Mouse (Mus musculus) adrenal gland, postnatal 36 days (tissue): Measurements from ENCODE around the gene Cpm. TPM values are rescaled to one million over a fixed set of nuclear protein-coding genes. Genes with fewer than 3 reads are reported as not detected.
A peak's percentile ranks its signal among the peaks of the same experiment; 100 is the strongest.
"Not testable (repeated sequence)": the region's sequence is repeated elsewhere in the genome, so short reads cannot be mapped to it uniquely, and the experiment has no call there.

Experiments
- DNase-seq, 2 experiments: peaks; one replicate each; pipeline ENCODE4 v3.0.0; 2021; ENCODE audit warnings: mixed read lengths in 1 of 2
- total RNA-seq, 2 experiments: library from RNA; stranded (reverse); gene quantifications; 2 replicates each; pipeline ENCODE4 v1.2.3; 2021

The Cpm gene
- total RNA-seq, 2 experiments from 2014 or later: 25.3 to 34.9 TPM

- DNase-seq: not testable (repeated sequence)
Observed at GRCm38 (mm10) chr10:117704314-117704963, 75.1 kb downstream of the Cpm start.

- DNase-seq: no peak
Observed at GRCm38 (mm10) chr10:117704964-117705335, 75.7 kb downstream of the Cpm start.

- DNase-seq: no peak
Observed at GRCm38 (mm10) chr10:117705806-117706205, 76.5 kb downstream of the Cpm start.

GRCm38 (mm10) chr10:117706440-117706839 lies 77.1 kb downstream of the Cpm start:
- peak; percentile 46 to 51 for DNase-seq

GRCm38 (mm10) chr10:117707114-117707838 lies 78.0 kb downstream of the Cpm start:
- DNase-seq: no peak

GRCm38 (mm10) chr10:117708376-117708775 lies 79.1 kb downstream of the Cpm start:
- DNase-seq: no peak

- DNase-seq: peak in 1 of 2 experiments; percentile 32
Observed at GRCm38 (mm10) chr10:117708856-117709255, 79.6 kb downstream of the Cpm start.

GRCm38 (mm10) chr10:117709326-117709830 lies 80.1 kb downstream of the Cpm start:
- DNase-seq: no peak

GRCm38 (mm10) chr10:117709930-117710603 lies 80.8 kb downstream of the Cpm start:
- peak; percentile 84 to 87 for DNase-seq

- DNase-seq: peak; percentile 96 to 98
Observed at GRCm38 (mm10) chr10:117710604-117711141, 81.4 kb downstream of the Cpm start, which contains the start of gene Mdm2. Gene Mdm2 (minus strand): TSS chr10:117710758.

- DNase-seq: no peak
Observed at GRCm38 (mm10) chr10:117711408-117711807, 82.1 kb downstream of the Cpm start.

- no peak for DNase-seq
Observed at GRCm38 (mm10) chr10:117712191-117712754, 83.0 kb downstream of the Cpm start.

GRCm38 (mm10) chr10:117712871-117713270 lies 83.6 kb downstream of the Cpm start:
- DNase-seq: no peak

- no peak for DNase-seq
Observed at GRCm38 (mm10) chr10:117713466-117713865, 84.2 kb downstream of the Cpm start.

- DNase-seq: no peak
Observed at GRCm38 (mm10) chr10:117714048-117714545, 84.8 kb downstream of the Cpm start.

GRCm38 (mm10) chr10:117714928-117715500 lies 85.7 kb downstream of the Cpm start:
- no peak for DNase-seq

GRCm38 (mm10) chr10:117715654-117716053 lies 86.4 kb downstream of the Cpm start:
- DNase-seq: not testable (repeated sequence)

GRCm38 (mm10) chr10:117716686-117717085 lies 87.4 kb downstream of the Cpm start:
- no peak for DNase-seq

GRCm38 (mm10) chr10:117717583-117717982 lies 88.3 kb downstream of the Cpm start:
- peak; percentile 77 to 87 for DNase-seq

GRCm38 (mm10) chr10:117718161-117719119 lies 89.1 kb downstream of the Cpm start:
- peak; percentile 72 to 73 for DNase-seq
